Mouse (Mus musculus) thymus, adult 2 months (tissue): Measurements from ENCODE around the gene Hoxa1. TPM values are rescaled to one million over a fixed set of nuclear protein-coding genes. Genes with fewer than 3 reads are reported as not detected.
A peak's percentile ranks its signal among the peaks of the same experiment; 100 is the strongest.

ENCODE experiments used
- DNase-seq: peaks from one replicate; pipeline ENCODE4 v3.0.0; 2021
- H3K27ac ChIP-seq: fragments of 200-500 bp; 2 replicates; pipeline ENCODE4 v1.5.1; 2012; ENCODE audit warnings: low read length, control low read depth; ENCODE audit not compliant: control insufficient read depth, insufficient read depth
- H3K27me3 ChIP-seq: fragments of 200-500 bp; 2 replicates; pipeline ENCODE4 v1.6.1; 2012; ENCODE audit warnings: mild to moderate bottlenecking, low read length, moderate library complexity, mixed read lengths; ENCODE audit not compliant: control insufficient read depth, insufficient read depth
- H3K36me3 ChIP-seq: fragments of 200-500 bp; 2 replicates; pipeline ENCODE4 v1.6.1; 2012; ENCODE audit warnings: mild to moderate bottlenecking, low read length, moderate library complexity; ENCODE audit not compliant: control insufficient read depth, insufficient read depth
- H3K4me1 ChIP-seq: fragments of 200-500 bp; replicated peaks from 2 replicates; pipeline ENCODE4 v1.6.1; 2012; ENCODE audit warnings: low read length; ENCODE audit not compliant: control insufficient read depth, insufficient read depth
- H3K4me3 ChIP-seq: fragments of 200-500 bp; 2 replicates; pipeline ENCODE4 v1.5.1; 2012; ENCODE audit warnings: mild to moderate bottlenecking, low read length, control low read depth, moderate library complexity; ENCODE audit not compliant: control insufficient read depth, insufficient read depth
- CTCF ChIP-seq: fragments of 200-500 bp; IDR thresholded peaks from 2 replicates; pipeline ENCODE4 v1.5.1; 2012; ENCODE audit warnings: mild to moderate bottlenecking, control low read depth, low read length, moderate library complexity, borderline replicate concordance; ENCODE audit not compliant: control insufficient read depth, poor library complexity, insufficient read depth; ENCODE audit errors: extremely low read depth
- POLR2A ChIP-seq: fragments of 200-500 bp; IDR thresholded peaks from 2 replicates; pipeline ENCODE4 v1.6.1; 2012; ENCODE audit warnings: mild to moderate bottlenecking, low read length, control low read depth, moderate library complexity; ENCODE audit not compliant: control insufficient read depth, poor library complexity, insufficient read depth; ENCODE audit errors: extremely low read depth
- WGBS: fragments of 180-500 bp; shearing (Covaris S2); methylation state at CpG from one replicate; pipeline ENCODE4 v1.1.7; 2018; 5-methylcytosine and 5-hydroxymethylcytosine counted together
- polyA plus RNA-seq: library from polyadenylated mRNA; depleted of rRNA; stranded (reverse); fragments of >200 nt; gene quantifications from 2 replicates; pipeline ENCODE4 v1.2.3, GENCODE M21; 2012

Gene Hoxa1
- polyA plus RNA-seq, 1 experiment = 0.63 TPM

DNA sequence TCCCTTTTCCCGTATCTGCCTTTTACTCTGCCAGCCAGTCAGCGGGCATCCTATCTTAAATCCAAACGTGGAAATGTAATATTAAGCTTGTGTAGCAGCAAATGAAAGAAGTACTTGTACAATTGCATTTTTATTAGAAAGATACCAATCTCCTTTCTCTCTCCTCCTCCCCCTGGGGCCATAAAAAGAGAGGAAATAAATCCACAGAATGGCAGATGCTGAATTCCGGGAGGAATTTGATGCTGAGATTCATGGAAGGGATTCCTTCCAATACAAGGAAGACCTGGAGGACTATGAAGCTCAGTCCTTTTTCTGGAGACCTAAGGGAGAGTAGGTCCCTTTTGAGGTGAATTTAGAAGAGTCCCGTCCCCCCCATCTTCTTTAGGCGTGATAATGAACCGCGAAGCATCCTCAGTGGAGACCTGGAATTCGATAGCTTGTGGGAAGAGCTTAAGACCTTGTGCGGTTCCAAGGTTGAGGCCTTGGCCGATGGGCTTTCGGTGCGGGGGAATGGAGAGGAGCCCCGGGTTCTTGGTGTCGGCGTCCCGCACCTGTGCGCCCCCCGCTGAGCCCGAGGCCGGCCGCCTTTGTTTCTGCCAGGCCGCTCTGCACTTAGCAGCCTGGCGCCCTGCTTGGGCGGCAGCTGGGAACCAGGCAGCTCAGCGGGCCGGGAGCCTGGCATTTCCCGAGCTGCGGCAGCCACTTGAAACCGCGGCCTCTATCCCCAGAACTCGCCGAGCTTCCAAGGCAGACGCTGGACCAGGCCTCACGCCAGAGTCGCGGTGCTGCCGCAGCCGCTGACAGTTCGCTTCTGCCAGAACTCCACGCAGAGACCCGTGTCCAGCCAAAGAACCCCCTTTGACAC, 10.3 kb upstream of the Hoxa1 start:
- no peak for DNase-seq
- Histone ChIP-seq H3K4me1 (no peaks in the 10 kb centered on the region), H3K27ac (no peak overlapping the region), H3K36me3 (no peaks in the 10 kb centered on the region), H3K4me3 (no peak overlapping the region), H3K27me3 (peaks cover 2% of the 10 kb centered on the region)
- TF ChIP-seq CTCF (no peak), POLR2A (no peak)
- 92% methylated on average over 42 of the region's 42 CpGs for WGBS

DNA sequence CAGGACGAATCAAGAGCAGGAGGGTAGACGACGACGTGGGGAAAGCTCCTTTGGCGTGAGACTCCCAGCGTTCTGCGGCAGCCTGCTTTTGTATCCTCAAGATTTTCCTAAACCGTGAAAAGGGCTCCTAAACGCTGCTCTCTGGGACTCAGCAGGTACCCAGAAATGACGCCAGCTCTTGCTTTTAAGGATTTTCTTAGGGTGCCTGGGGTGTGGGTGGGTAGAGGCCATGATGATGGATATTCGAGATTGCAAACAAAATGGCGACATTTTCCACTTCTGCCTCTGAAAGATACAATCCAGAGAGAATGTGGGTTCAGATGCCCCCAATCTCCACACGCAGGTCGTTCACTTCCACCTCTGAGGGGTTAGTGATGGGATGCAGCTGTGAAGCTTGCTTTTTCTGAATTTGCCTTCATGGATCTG, 9.6 kb upstream of the Hoxa1 start:
- DNase-seq = no peak
- peak overlapping the region; percentile 51; the same call in 1 of the 2 replicates for H3K27ac ChIP-seq
- no peaks in the 10 kb centered on the region for H3K4me1 ChIP-seq
- TF ChIP-seq CTCF (no peak), POLR2A (no peak)
- H3K27me3 ChIP-seq = peaks cover 4% of the 10 kb centered on the region
- WGBS = 95% methylated on average over 14 of the region's 14 CpGs
- H3K4me3 ChIP-seq = no peak overlapping the region
- no peaks in the 10 kb centered on the region for H3K36me3 ChIP-seq

DNA sequence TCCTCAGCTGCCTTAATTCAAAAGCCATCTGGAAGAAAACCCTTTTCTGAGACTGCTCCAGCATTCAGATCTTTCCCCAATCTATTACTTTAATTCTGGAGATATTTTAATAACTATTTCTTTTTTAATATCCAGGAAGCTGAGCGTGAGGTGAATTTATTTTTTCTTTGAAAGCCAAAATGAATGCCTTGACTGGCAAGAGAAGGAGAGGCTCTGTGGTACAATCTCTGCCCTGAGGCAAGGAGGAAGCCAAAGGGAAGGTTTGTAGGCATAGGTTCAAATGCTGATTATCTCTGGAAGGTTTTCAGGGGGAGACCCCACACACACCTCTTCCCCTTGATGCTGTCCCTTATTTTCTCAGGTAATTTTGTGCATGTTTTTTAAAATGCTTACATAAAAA, 9.1 kb upstream of the Hoxa1 start:
- H3K36me3 ChIP-seq = no peaks in the 10 kb centered on the region
- WGBS = 96% methylated on average over 1 of the region's 1 CpGs
- H3K4me1 ChIP-seq = no peaks in the 10 kb centered on the region
- H3K27ac ChIP-seq = no peak overlapping the region
- DNase-seq = no peak
- TF ChIP-seq POLR2A = no peak
- no peak for TF ChIP-seq CTCF
- H3K4me3 ChIP-seq = no peak overlapping the region
- peaks cover 5% of the 10 kb centered on the region for H3K27me3 ChIP-seq

DNA sequence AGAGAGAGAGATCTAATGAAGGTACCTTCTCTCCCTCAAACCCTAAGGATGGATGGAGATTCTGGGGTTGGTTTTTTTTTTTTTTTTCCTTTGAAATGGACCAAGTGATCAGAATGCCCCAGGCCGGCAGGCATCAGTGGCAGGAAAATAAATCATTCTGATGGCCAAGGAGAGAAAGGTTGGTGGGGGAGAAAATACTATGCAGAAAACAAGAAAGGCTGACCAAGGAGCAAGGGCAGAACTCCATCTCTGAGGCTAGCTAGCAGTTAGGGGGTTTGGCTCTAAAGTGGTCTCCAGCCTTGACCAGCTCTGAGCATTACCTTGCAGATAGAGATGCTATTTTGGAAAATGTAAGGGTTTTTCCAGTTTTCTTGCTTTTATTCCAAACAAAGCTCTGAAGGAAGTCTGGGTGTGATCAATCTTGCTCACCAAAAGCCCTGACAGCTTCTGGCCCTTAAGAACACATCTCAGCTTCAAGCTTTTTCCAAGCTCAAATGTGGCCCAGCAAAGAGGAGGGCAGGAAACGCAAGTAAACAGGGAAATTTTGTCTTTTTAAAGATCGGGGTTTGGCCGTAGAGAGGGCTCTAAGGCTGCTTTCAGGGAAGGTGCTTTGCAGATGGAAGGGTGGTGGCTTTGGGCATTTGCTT, 8.4 kb upstream of the Hoxa1 start:
- H3K4me3 ChIP-seq = no peak overlapping the region
- no peak for DNase-seq
- TF ChIP-seq POLR2A (no peak), CTCF (no peak)
- no peak overlapping the region for H3K27ac ChIP-seq
- H3K36me3 ChIP-seq = no peaks in the 10 kb centered on the region
- 87% methylated on average over 4 of the region's 4 CpGs for WGBS
- H3K4me1 ChIP-seq = no peaks in the 10 kb centered on the region
- peaks cover 5% of the 10 kb centered on the region for H3K27me3 ChIP-seq

DNA sequence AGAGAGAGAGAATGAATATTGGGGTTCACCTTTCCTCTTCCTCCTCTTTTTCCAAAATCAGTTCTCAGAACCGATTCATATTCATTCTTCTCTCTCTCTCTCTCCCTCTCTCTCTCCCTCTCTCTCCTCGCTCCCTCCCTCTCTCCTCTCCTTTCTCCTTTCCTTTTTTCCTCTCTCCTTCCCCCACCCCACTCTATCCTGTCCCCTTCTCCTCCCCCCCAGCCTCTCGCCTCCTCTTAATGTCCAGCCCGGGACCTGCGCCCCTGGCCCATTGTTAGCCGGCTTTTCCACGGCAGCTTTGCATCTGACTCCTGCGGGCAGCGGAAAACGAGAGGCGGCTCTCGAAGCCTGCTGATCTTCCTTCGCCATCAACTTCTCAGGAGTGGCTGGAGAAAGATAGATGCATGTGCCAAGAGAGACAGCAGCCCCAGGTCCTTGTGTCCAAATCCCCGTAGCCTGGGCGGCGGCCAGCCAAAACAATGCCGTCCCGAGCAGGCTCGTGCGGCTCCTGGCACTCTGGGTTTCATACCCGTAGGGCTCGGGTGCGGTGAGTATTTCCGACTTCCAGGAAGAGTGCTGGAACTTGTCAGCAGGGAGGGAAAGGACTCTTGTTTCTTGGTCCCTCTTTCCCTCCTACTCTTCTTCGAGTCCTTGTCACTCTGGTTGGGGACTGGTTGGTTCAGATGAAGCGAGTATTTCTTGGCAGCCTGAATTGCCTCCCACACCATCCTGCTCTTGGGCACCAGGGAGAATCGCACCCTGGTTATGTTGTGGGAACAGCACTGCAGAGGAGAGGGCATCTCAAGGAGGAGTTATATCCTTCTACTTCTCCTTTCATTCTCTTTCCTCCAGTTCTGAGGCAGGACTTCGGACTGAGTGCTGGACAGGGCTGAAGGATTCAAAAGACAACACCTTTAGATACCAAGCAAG, 7.6 kb upstream of the Hoxa1 start:
- TF ChIP-seq POLR2A (no peak), CTCF (no peak)
- H3K36me3 ChIP-seq = no peaks in the 10 kb centered on the region
- peaks cover 5% of the 10 kb centered on the region for H3K27me3 ChIP-seq
- no peak for DNase-seq
- H3K27ac ChIP-seq = no peak overlapping the region; the same call in 1 of the 2 replicates
- no peak overlapping the region for H3K4me3 ChIP-seq
- 86% methylated on average over 28 of the region's 28 CpGs for WGBS
- no peaks in the 10 kb centered on the region for H3K4me1 ChIP-seq
